Mouse (Mus musculus): ENCODE measurements around the gene Chrdl2. TPM values are rescaled to one million over a fixed set of nuclear protein-coding genes. Genes with fewer than 3 reads are reported as not detected.
"Not testable (repeated sequence)": the region's sequence is repeated elsewhere in the genome, so short reads cannot be mapped to it uniquely, and the experiment has no call there.

The Chrdl2 gene
- polyA plus RNA-seq, 1 experiment from 2014 or later, result not detected

GRCm38 (mm10) chr7:100043096-100043495 lies 37.1 kb downstream of the Chrdl2 start:
- H3K36me3 ChIP-seq (ENCODE audit: control insufficient read depth, insufficient read depth, low read length), result no peaks in the 10 kb centered on the region
- H3K27ac ChIP-seq (ENCODE audit: low read depth, low read length), result no peak overlapping the region
- H3K4me2 ChIP-seq (ENCODE audit: low read length), result no peak overlapping the region
- no peak overlapping the region for H3K9ac ChIP-seq (ENCODE audit: low read length)
- H3K4me3 ChIP-seq (ENCODE audit: low read depth, low read length), result no peak overlapping the region
- H3K4me1 ChIP-seq (ENCODE audit: control insufficient read depth, insufficient read depth, low read length), result no peaks in the 10 kb centered on the region
- H3K9me3 ChIP-seq (replicated peaks; ENCODE audit: control insufficient read depth, low read length), result no peaks in the 10 kb centered on the region
- no peaks in the 10 kb centered on the region for H3K27me3 ChIP-seq (replicated peaks; ENCODE audit: control insufficient read depth, insufficient read depth, low read length)
- WGBS, result 90% methylated on average over 5 of the region's 5 CpGs
- DNase-seq (ENCODE audit: low spot score) (no peak), ATAC-seq (no peak)

- Histone ChIP-seq H3K27ac (ENCODE audit: low read depth, low read length) (no peak overlapping the region), H3K9me3 (replicated peaks; ENCODE audit: control insufficient read depth, low read length) (no peaks in the 10 kb centered on the region), H3K9ac (ENCODE audit: low read length) (no peak overlapping the region), H3K27me3 (replicated peaks; ENCODE audit: control insufficient read depth, insufficient read depth, low read length) (no peaks in the 10 kb centered on the region), H3K36me3 (ENCODE audit: control insufficient read depth, insufficient read depth, low read length) (no peaks in the 10 kb centered on the region), H3K4me3 (ENCODE audit: low read depth, low read length) (no peak overlapping the region), H3K4me1 (ENCODE audit: control insufficient read depth, insufficient read depth, low read length) (no peaks in the 10 kb centered on the region), H3K4me2 (ENCODE audit: low read length) (no peak overlapping the region)
- no peak for DNase-seq (ENCODE audit: low spot score)
- WGBS, result 57% methylated on average over 4 of the region's 4 CpGs
- ATAC-seq, result no peak
Measured at GRCm38 (mm10) chr7:100043605-100044031, 37.6 kb downstream of the Chrdl2 start.

GRCm38 (mm10) chr7:100046486-100046885 lies 40.5 kb downstream of the Chrdl2 start:
- Histone ChIP-seq H3K36me3 (ENCODE audit: control insufficient read depth, insufficient read depth, low read length) (no peaks in the 10 kb centered on the region), H3K27ac (ENCODE audit: low read depth, low read length) (no peak overlapping the region), H3K4me2 (ENCODE audit: low read length) (no peak overlapping the region), H3K4me3 (ENCODE audit: low read depth, low read length) (no peak overlapping the region), H3K9ac (ENCODE audit: low read length) (no peak overlapping the region), H3K4me1 (ENCODE audit: control insufficient read depth, insufficient read depth, low read length) (no peaks in the 10 kb centered on the region), H3K9me3 (replicated peaks; ENCODE audit: control insufficient read depth, low read length) (no peaks in the 10 kb centered on the region), H3K27me3 (replicated peaks; ENCODE audit: control insufficient read depth, insufficient read depth, low read length) (no peaks in the 10 kb centered on the region)
- WGBS, result 72% methylated on average over 2 of the region's 2 CpGs
- DNase-seq (ENCODE audit: low spot score) (no peak), ATAC-seq (no peak)

- H3K4me2 ChIP-seq (ENCODE audit: low read length), result no peak overlapping the region
- no peak overlapping the region for H3K4me3 ChIP-seq (ENCODE audit: low read depth, low read length)
- no peaks in the 10 kb centered on the region for H3K27me3 ChIP-seq (replicated peaks; ENCODE audit: control insufficient read depth, insufficient read depth, low read length)
- no peak overlapping the region for H3K27ac ChIP-seq (ENCODE audit: low read depth, low read length)
- no peaks in the 10 kb centered on the region for H3K9me3 ChIP-seq (replicated peaks; ENCODE audit: control insufficient read depth, low read length)
- no peak overlapping the region for H3K9ac ChIP-seq (ENCODE audit: low read length)
- ATAC-seq (no peak), DNase-seq (ENCODE audit: low spot score) (no peak)
- H3K4me1 ChIP-seq (ENCODE audit: control insufficient read depth, insufficient read depth, low read length), result no peaks in the 10 kb centered on the region
- H3K36me3 ChIP-seq (ENCODE audit: control insufficient read depth, insufficient read depth, low read length), result no peaks in the 10 kb centered on the region
- WGBS, result 59% methylated on average over 4 of the region's 4 CpGs
Measured at GRCm38 (mm10) chr7:100051904-100052303, 45.9 kb downstream of the Chrdl2 start.

- H3K36me3 ChIP-seq (ENCODE audit: control insufficient read depth, insufficient read depth, low read length); H3K9me3 ChIP-seq (replicated peaks; ENCODE audit: control insufficient read depth, low read length); H3K4me3 ChIP-seq (ENCODE audit: low read depth, low read length); ATAC-seq; H3K4me2 ChIP-seq (ENCODE audit: low read length); H3K27ac ChIP-seq (ENCODE audit: low read depth, low read length); H3K4me1 ChIP-seq (ENCODE audit: control insufficient read depth, insufficient read depth, low read length); DNase-seq (ENCODE audit: low spot score); H3K9ac ChIP-seq (ENCODE audit: low read length); H3K27me3 ChIP-seq (replicated peaks; ENCODE audit: control insufficient read depth, insufficient read depth, low read length): not testable (repeated sequence)
- 91% methylated on average over 2 of the region's 2 CpGs for WGBS
Measured at GRCm38 (mm10) chr7:100052991-100053390, 47.0 kb downstream of the Chrdl2 start.

- WGBS, result 93% methylated on average over 2 of the region's 2 CpGs
- no peaks in the 10 kb centered on the region for H3K9me3 ChIP-seq (replicated peaks; ENCODE audit: control insufficient read depth, low read length)
- H3K4me3 ChIP-seq (ENCODE audit: low read depth, low read length), result no peak overlapping the region
- no peak overlapping the region for H3K9ac ChIP-seq (ENCODE audit: low read length)
- ATAC-seq (no peak), DNase-seq (ENCODE audit: low spot score) (no peak)
- no peak overlapping the region for H3K4me2 ChIP-seq (ENCODE audit: low read length)
- H3K4me1 ChIP-seq (ENCODE audit: control insufficient read depth, insufficient read depth, low read length), result no peaks in the 10 kb centered on the region
- H3K27ac ChIP-seq (ENCODE audit: low read depth, low read length), result no peak overlapping the region
- H3K27me3 ChIP-seq (replicated peaks; ENCODE audit: control insufficient read depth, insufficient read depth, low read length), result no peaks in the 10 kb centered on the region
- 0 out of 2 replicates have a peak, but pooled peaks cover 4% of the 10 kb centered on the region for H3K36me3 ChIP-seq (ENCODE audit: control insufficient read depth, insufficient read depth, low read length)
Measured at GRCm38 (mm10) chr7:100073959-100074358, 68.0 kb downstream of the Chrdl2 start.

- Histone ChIP-seq H3K9ac (ENCODE audit: low read length) (no peak overlapping the region), H3K27me3 (replicated peaks; ENCODE audit: control insufficient read depth, insufficient read depth, low read length) (no peaks in the 10 kb centered on the region), H3K4me2 (ENCODE audit: low read length) (no peak overlapping the region), H3K27ac (ENCODE audit: low read depth, low read length) (no peak overlapping the region), H3K36me3 (ENCODE audit: control insufficient read depth, insufficient read depth, low read length) (peaks cover 16% of the 10 kb centered on the region), H3K4me1 (ENCODE audit: control insufficient read depth, insufficient read depth, low read length) (no peaks in the 10 kb centered on the region), H3K9me3 (replicated peaks; ENCODE audit: control insufficient read depth, low read length) (no peaks in the 10 kb centered on the region), H3K4me3 (ENCODE audit: low read depth, low read length) (no peak overlapping the region)
- no peak for DNase-seq (ENCODE audit: low spot score)
- no peak for ATAC-seq
- 86% methylated on average over 5 of the region's 5 CpGs for WGBS
Measured at GRCm38 (mm10) chr7:100076296-100076695, 70.3 kb downstream of the Chrdl2 start.

GRCm38 (mm10) chr7:100077071-100077470 lies 71.1 kb downstream of the Chrdl2 start:
- no peaks in the 10 kb centered on the region for H3K27me3 ChIP-seq (replicated peaks; ENCODE audit: control insufficient read depth, insufficient read depth, low read length)
- 95% methylated on average over 4 of the region's 4 CpGs for WGBS
- H3K4me1 ChIP-seq (ENCODE audit: control insufficient read depth, insufficient read depth, low read length), result no peaks in the 10 kb centered on the region
- H3K9ac ChIP-seq (ENCODE audit: low read length), result no peak overlapping the region
- H3K36me3 ChIP-seq (ENCODE audit: control insufficient read depth, insufficient read depth, low read length), result peaks cover 24% of the 10 kb centered on the region
- H3K9me3 ChIP-seq (replicated peaks; ENCODE audit: control insufficient read depth, low read length), result no peaks in the 10 kb centered on the region
- H3K4me3 ChIP-seq (ENCODE audit: low read depth, low read length), result no peak overlapping the region
- ATAC-seq, result no peak
- DNase-seq (ENCODE audit: low spot score), result no peak
- no peak overlapping the region for H3K27ac ChIP-seq (ENCODE audit: low read depth, low read length)
- no peak overlapping the region for H3K4me2 ChIP-seq (ENCODE audit: low read length)

GRCm38 (mm10) chr7:100080087-100080781 lies 74.3 kb downstream of the Chrdl2 start:
- Histone ChIP-seq H3K9me3 (replicated peaks; ENCODE audit: control insufficient read depth, low read length) (no peaks in the 10 kb centered on the region), H3K27me3 (replicated peaks; ENCODE audit: control insufficient read depth, insufficient read depth, low read length) (no peaks in the 10 kb centered on the region), H3K9ac (ENCODE audit: low read length) (no peak overlapping the region), H3K27ac (ENCODE audit: low read depth, low read length) (no peak overlapping the region), H3K36me3 (ENCODE audit: control insufficient read depth, insufficient read depth, low read length) (peaks cover 54% of the 10 kb centered on the region), H3K4me1 (ENCODE audit: control insufficient read depth, insufficient read depth, low read length) (no peaks in the 10 kb centered on the region), H3K4me2 (ENCODE audit: low read length) (no peak overlapping the region), H3K4me3 (ENCODE audit: low read depth, low read length) (no peak overlapping the region)
- 59% methylated on average over 12 of the region's 12 CpGs for WGBS
- no peak for ATAC-seq
- DNase-seq (ENCODE audit: low spot score), result no peak

All from forebrain, embryonic 14.5 days (tissue).